Mouse (Mus musculus): ENCODE data around the gene Inpp5e.

GRCm38 (mm10) chr2:26348241-26348640 lies 60.8 kb downstream of the Inpp5e start:
- no peak for TF ChIP-seq POLR2A (IDR thresholded peaks at IDR 0.05; ENCODE audit: control insufficient read depth, low read depth, low read length)
- no peak for TF ChIP-seq CTCF (IDR thresholded peaks at IDR 0.05; ENCODE audit: control insufficient read depth, insufficient read depth, insufficient replicate concordance, low read depth, low read length)
